Mouse (Mus musculus): ENCODE data around the gene Olfr237-ps1. TPM values are rescaled to one million over a fixed set of nuclear protein-coding genes. Genes with fewer than 3 reads are reported as not detected.
"Not testable (repeated sequence)": the region's sequence is repeated elsewhere in the genome, so short reads cannot be mapped to it uniquely, and the experiment has no call there.

Olfr237-ps1 gene
- polyA plus RNA-seq (2012) = not detected in 2 replicates

DNA sequence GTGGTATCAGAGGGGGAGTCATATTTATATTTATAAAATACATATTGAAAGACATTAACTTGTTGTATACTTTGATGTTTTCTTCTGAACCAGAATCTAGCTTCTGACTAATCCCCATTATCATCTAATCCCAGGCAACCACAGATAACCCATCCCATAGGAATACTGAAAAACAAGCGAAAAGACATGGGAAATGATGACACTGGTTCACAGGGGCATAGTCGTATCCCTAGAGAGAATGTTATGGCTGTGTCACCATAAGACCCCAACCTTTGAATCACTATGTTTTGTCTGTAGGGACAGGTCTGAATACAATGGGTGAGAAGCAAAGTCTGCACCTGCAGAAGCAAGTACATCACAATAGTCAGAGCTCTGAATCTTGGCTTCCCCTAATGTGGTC lies at the start of gene Olfr237-ps1:
Olfr237-ps1 (plus strand) TSS at position 301 of the 400 bp plus-strand sequence.
- H3K36me3 ChIP-seq (ENCODE audit: control insufficient read depth); H3K27me3 ChIP-seq (ENCODE audit: control insufficient read depth); H3K4me1 ChIP-seq (ENCODE audit: control insufficient read depth); H3K9me3 ChIP-seq (ENCODE audit: control insufficient read depth, low read length); H3K4me3 ChIP-seq (replicated peaks): not testable (repeated sequence)

- H3K9me3 ChIP-seq (ENCODE audit: control insufficient read depth, low read length); H3K4me1 ChIP-seq (ENCODE audit: control insufficient read depth); H3K36me3 ChIP-seq (ENCODE audit: control insufficient read depth); H3K27me3 ChIP-seq (ENCODE audit: control insufficient read depth); H3K4me3 ChIP-seq (replicated peaks): not testable (repeated sequence)
These were observed 40.3 kb upstream of the Olfr237-ps1 start, which contains the start of gene Olfr441 for GRCm38 (mm10) chr6:43106069-43106468. TSS of gene Olfr441 (plus strand) at chr6:43106369.

DNA sequence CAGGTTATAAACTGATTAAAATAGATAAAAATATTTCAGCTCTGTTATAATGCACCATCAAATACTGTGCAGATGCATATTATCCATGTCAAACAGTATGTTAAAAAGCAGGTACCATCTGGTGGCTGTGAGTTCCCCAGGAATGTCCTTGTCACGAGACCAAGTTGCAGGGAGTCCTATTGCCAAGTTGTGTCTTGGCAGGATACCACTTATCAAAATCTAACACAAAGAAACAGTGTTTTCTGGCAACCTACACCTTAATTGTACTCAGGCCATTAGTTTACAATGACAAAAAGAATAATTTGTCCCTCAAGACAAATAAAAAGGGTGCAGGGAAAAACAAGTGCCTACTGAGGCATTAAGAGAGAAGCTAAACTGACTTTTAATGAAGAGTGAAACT lies 13.1 kb downstream of the Olfr237-ps1 start:
- H3K9me3 ChIP-seq (ENCODE audit: control insufficient read depth, low read length) = no peaks in the 10 kb centered on the region
- no peaks in the 10 kb centered on the region for H3K36me3 ChIP-seq (ENCODE audit: control insufficient read depth)
- TF ChIP-seq GATA1 (IDR thresholded peaks at IDR 0.05; ENCODE audit: low read length) = no peak
- no peak for TF ChIP-seq TAL1 (IDR thresholded peaks at IDR 0.05; ENCODE audit: low read length)
- no peaks in the 10 kb centered on the region for H3K27me3 ChIP-seq (ENCODE audit: control insufficient read depth)
- H3K4me3 ChIP-seq (replicated peaks) = no peak overlapping the region
- no peaks in the 10 kb centered on the region for H3K4me1 ChIP-seq (ENCODE audit: control insufficient read depth)

GRCm38 (mm10) chr6:43162982-43163381 lies 16.6 kb downstream of the Olfr237-ps1 start, which contains the start of gene Olfr437:
TSS of gene Olfr437 (plus strand) at chr6:43163282.
- no peak within 1 kb of the TSS for H3K4me3 ChIP-seq (replicated peaks)
- TF ChIP-seq GATA1 (IDR thresholded peaks at IDR 0.05; ENCODE audit: low read length) = no peak
- TF ChIP-seq TAL1 (IDR thresholded peaks at IDR 0.05; ENCODE audit: low read length) = no peak
- H3K4me1 ChIP-seq (ENCODE audit: control insufficient read depth) = no peaks in the 10 kb centered on the region
- no peaks in the 10 kb centered on the region for H3K36me3 ChIP-seq (ENCODE audit: control insufficient read depth)
- no peaks in the 10 kb centered on the region for H3K9me3 ChIP-seq (ENCODE audit: control insufficient read depth, low read length)
- no peaks in the 10 kb centered on the region for H3K27me3 ChIP-seq (ENCODE audit: control insufficient read depth)

DNA sequence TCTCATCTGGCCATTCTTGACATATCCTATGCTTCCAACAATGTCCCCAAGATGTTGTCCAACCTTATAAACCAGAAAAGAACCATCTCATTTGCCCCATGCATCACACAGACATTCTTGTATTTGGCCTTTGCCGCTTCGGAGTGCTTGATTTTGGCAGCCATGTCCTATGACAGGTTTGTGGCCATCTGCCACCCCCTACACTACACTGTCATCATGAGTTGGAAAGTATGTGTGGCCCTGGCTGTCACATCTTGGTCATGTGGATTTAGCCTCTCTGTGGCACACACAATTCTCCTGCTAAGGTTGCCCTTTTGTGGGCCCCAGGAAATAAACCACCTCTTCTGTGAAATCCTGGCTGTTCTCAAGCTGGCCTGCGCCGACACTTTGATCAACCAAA lies 20.9 kb downstream of the Olfr237-ps1 start:
- H3K4me1 ChIP-seq (ENCODE audit: control insufficient read depth) = no peaks in the 10 kb centered on the region
- no peak overlapping the region for H3K4me3 ChIP-seq (replicated peaks)
- no peaks in the 10 kb centered on the region for H3K27me3 ChIP-seq (ENCODE audit: control insufficient read depth)
- no peaks in the 10 kb centered on the region for H3K36me3 ChIP-seq (ENCODE audit: control insufficient read depth)
- no peaks in the 10 kb centered on the region for H3K9me3 ChIP-seq (ENCODE audit: control insufficient read depth, low read length)
- TF ChIP-seq GATA1 (IDR thresholded peaks at IDR 0.05; ENCODE audit: low read length) (no peak), TAL1 (IDR thresholded peaks at IDR 0.05; ENCODE audit: low read length) (no peak)

GRCm38 (mm10) chr6:43171840-43172239 lies 25.5 kb downstream of the Olfr237-ps1 start, which contains the start of gene Olfr13:
TSS of gene Olfr13 (plus strand) at chr6:43172140.
- TF ChIP-seq TAL1 (IDR thresholded peaks at IDR 0.05; ENCODE audit: low read length) = no peak
- no peak for TF ChIP-seq GATA1 (IDR thresholded peaks at IDR 0.05; ENCODE audit: low read length)
- H3K27me3 ChIP-seq (ENCODE audit: control insufficient read depth) = no peaks in the 10 kb centered on the region
- H3K36me3 ChIP-seq (ENCODE audit: control insufficient read depth) = no peaks in the 10 kb centered on the region
- no peaks in the 10 kb centered on the region for H3K9me3 ChIP-seq (ENCODE audit: control insufficient read depth, low read length)
- no peaks in the 10 kb centered on the region for H3K4me1 ChIP-seq (ENCODE audit: control insufficient read depth)
- H3K4me3 ChIP-seq (replicated peaks) = no peak within 1 kb of the TSS

- Histone ChIP-seq H3K4me3 (replicated peaks) (no peak overlapping the region), H3K36me3 (ENCODE audit: control insufficient read depth) (no peaks in the 10 kb centered on the region), H3K9me3 (ENCODE audit: control insufficient read depth, low read length) (no peaks in the 10 kb centered on the region), H3K27me3 (ENCODE audit: control insufficient read depth) (no peaks in the 10 kb centered on the region), H3K4me1 (ENCODE audit: control insufficient read depth) (no peaks in the 10 kb centered on the region)
- no peak for TF ChIP-seq GATA1 (IDR thresholded peaks at IDR 0.05; ENCODE audit: low read length)
- no peak for TF ChIP-seq TAL1 (IDR thresholded peaks at IDR 0.05; ENCODE audit: low read length)
These were observed 31.8 kb downstream of the Olfr237-ps1 start for GRCm38 (mm10) chr6:43178129-43178528.

- no peak overlapping the region for H3K4me3 ChIP-seq (replicated peaks)
- no peaks in the 10 kb centered on the region for H3K4me1 ChIP-seq (ENCODE audit: control insufficient read depth)
- H3K9me3 ChIP-seq (ENCODE audit: control insufficient read depth, low read length) = no peaks in the 10 kb centered on the region
- no peaks in the 10 kb centered on the region for H3K27me3 ChIP-seq (ENCODE audit: control insufficient read depth)
- no peak for TF ChIP-seq TAL1 (IDR thresholded peaks at IDR 0.05; ENCODE audit: low read length)
- TF ChIP-seq GATA1 (IDR thresholded peaks at IDR 0.05; ENCODE audit: low read length) = no peak
- H3K36me3 ChIP-seq (ENCODE audit: control insufficient read depth) = no peaks in the 10 kb centered on the region
These were observed 32.5 kb downstream of the Olfr237-ps1 start for GRCm38 (mm10) chr6:43178584-43179501.

- no peaks in the 10 kb centered on the region for H3K4me1 ChIP-seq (ENCODE audit: control insufficient read depth)
- TF ChIP-seq GATA1 (IDR thresholded peaks at IDR 0.05; ENCODE audit: low read length) (no peak), TAL1 (IDR thresholded peaks at IDR 0.05; ENCODE audit: low read length) (no peak)
- no peaks in the 10 kb centered on the region for H3K36me3 ChIP-seq (ENCODE audit: control insufficient read depth)
- H3K27me3 ChIP-seq (ENCODE audit: control insufficient read depth) = no peaks in the 10 kb centered on the region
- H3K9me3 ChIP-seq (ENCODE audit: control insufficient read depth, low read length) = no peaks in the 10 kb centered on the region
- H3K4me3 ChIP-seq (replicated peaks) = no peak overlapping the region
These were observed 44.6 kb downstream of the Olfr237-ps1 start for GRCm38 (mm10) chr6:43190986-43191385.

All from erythroblast, embryonic 14.5 days (primary cell).